Mouse (Mus musculus) urinary bladder, postnatal 14 days (tissue): ENCODE data around the gene Alpl.
A peak's percentile ranks its signal among the peaks of the same experiment; 100 is the strongest.

Experiments used
- DNase-seq: peaks from one replicate; pipeline ENCODE4 v3.0.0; 2021; ENCODE audit warnings: low spot score

The Alpl gene

GRCm38 (mm10) chr4:137714020-137714624 is 82.1 kb downstream of the Alpl start:
- DNase-seq: peak; percentile 52

- no peak for DNase-seq
These were observed 83.2 kb downstream of the Alpl start for GRCm38 (mm10) chr4:137712963-137713362.

- peak; percentile 91 for DNase-seq
These were observed 88.8 kb downstream of the Alpl start for GRCm38 (mm10) chr4:137707216-137707990.

GRCm38 (mm10) chr4:137706510-137706909 is 89.7 kb downstream of the Alpl start:
- DNase-seq: no peak

GRCm38 (mm10) chr4:137705379-137705778 is 90.8 kb downstream of the Alpl start:
- DNase-seq: no peak

GRCm38 (mm10) chr4:137704561-137704960 is 91.6 kb downstream of the Alpl start:
- DNase-seq: no peak

- DNase-seq: no peak
These were observed 93.1 kb downstream of the Alpl start for GRCm38 (mm10) chr4:137703077-137703476.

GRCm38 (mm10) chr4:137700960-137701359 is 95.2 kb downstream of the Alpl start:
- no peak for DNase-seq

- no peak for DNase-seq
These were observed 96.6 kb downstream of the Alpl start for GRCm38 (mm10) chr4:137699264-137700211.

- peak; percentile 71 for DNase-seq
These were observed 97.9 kb downstream of the Alpl start for GRCm38 (mm10) chr4:137698076-137698985.

- no peak for DNase-seq
These were observed 98.9 kb downstream of the Alpl start for GRCm38 (mm10) chr4:137697156-137697885.

GRCm38 (mm10) chr4:137695900-137696299 is 100.3 kb downstream of the Alpl start:
- no peak for DNase-seq

GRCm38 (mm10) chr4:137695300-137695699 is 100.9 kb downstream of the Alpl start:
- no peak for DNase-seq

- DNase-seq: no peak
These were observed 103.9 kb downstream of the Alpl start for GRCm38 (mm10) chr4:137692107-137692902.
